Mouse (Mus musculus) spleen, postnatal 10 days (tissue): Measurements from ENCODE around the gene Camk1.
A peak's percentile ranks its signal among the peaks of the same experiment; 100 is the strongest.

ENCODE experiments used
- DNase-seq, 2 experiments: peaks; one replicate each; pipeline ENCODE4 v3.0.0; 2021 to 2022; ENCODE audit warnings: low spot score in 2 of 2

The Camk1 gene

DNA sequence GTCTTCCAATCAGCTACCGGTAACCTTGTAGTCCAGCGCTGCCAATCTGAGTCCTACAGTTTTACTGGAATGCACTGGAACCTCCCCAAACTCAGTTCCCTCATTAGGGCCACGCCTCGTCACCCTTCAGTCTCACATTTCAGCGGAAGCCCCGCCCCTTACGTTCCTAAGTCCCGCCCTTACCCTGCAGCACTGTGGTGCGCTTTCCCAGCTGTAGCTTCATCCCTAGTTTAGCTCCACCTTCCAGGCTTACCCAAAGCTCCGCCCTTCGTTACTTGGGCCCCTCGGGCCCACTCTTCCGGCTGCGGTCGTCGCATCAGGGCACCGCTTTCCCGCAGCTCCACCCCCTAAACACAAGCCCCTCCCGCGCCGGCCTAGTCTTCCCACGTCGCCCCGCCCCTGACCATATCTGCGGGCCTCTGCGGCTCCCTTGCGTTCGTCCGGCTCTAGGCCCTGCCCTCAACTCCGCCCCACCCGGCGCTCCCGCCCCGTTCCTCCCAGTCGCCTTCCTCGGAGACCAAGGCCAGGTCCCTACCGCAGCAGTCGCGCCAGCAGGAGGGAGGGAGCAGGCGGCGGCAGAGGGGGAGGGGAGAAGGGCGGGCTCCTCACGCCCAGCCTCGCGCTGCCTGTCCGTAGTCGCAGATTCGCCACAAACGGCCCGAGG is 37.3 kb downstream of the Camk1 start:
- peak; percentile 99 for DNase-seq

- peak in 1 of 2 experiments; percentile 39 for DNase-seq
Measured at GRCm38 (mm10) chr6:113302258-113302657, 41.5 kb downstream of the Camk1 start.

DNA sequence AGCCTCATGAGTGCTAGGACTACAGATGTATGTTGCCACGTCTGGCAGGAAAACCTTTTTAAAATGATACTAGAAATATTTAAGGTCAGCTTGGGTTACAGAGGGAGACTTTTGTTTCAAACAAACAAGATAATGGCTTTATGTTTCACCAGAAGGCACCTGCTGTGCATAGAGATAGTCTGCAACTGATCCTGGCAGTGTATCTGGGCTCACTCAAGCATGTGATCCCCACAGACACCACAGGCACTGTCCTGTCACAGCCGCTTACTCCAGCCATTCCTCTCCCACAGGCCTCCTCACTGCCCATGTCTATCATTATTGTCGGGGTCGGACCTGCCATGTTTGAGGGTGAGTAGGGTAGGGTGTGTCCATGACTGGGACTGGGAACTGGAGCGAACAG is 42.4 kb downstream of the Camk1 start:
- no peak for DNase-seq

DNA sequence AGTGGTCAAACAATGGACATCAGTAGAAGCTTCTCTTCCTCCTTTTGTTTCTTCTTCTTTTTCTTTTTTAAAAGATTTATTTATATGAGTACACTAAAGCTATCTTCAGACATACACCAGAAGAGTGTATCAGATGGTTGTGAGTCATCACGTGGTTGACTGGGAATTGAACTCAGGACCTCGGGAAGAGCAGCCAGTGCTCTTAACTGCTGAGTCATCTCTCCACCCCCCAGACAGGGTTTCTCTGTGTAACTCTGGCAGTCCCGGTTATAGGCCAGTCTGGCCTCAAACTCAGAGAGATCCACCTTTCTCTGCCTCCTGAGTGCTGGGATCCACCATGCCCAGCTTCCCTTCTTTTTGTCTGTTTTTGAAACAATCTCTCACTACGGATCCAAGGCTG is 47.1 kb downstream of the Camk1 start:
- no peak for DNase-seq

DNA sequence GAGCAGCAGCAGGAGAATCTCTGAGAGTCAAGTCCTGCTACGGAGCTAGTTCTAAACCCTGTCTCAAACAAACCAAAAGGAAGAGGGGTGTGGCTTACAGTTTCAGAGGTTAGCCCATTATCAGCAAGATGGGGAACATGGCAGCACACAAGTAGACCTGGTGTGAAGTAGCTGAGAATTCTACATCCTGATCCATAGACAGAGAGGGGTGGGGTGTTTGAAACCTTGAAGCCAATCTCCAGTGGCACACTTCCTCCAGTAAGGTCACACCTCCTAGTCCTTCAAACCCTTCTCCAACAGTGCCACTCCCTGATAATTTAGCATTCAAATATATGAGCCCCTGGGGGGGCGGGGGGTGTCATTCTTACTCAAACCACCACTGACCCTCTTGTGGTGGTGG is 47.7 kb downstream of the Camk1 start:
- no peak for DNase-seq

DNA sequence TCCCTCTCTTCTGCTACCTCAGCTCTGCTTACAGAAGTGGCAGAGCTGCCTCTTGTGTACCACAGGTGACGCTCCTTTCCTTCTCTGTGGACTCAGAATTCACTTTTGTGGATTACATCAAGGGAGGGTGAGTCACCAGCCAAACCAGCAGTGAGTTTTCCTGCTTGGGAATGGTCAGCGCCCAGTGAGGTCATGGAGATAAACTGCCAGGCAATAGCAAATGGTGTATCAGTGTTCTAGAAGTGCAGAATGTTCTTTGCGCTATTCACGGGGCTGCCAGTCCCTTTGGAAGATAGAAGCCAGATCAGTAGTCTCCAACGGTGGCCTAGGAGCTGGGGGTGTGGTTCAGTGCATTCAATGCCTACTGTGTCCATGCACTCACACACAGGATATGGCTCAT is 50.8 kb downstream of the Camk1 start:
- no peak for DNase-seq

- no peak for DNase-seq
Measured at GRCm38 (mm10) chr6:113290346-113290745, 53.4 kb downstream of the Camk1 start.

- no peak for DNase-seq
Measured at GRCm38 (mm10) chr6:113289346-113289745, 54.4 kb downstream of the Camk1 start.

DNA sequence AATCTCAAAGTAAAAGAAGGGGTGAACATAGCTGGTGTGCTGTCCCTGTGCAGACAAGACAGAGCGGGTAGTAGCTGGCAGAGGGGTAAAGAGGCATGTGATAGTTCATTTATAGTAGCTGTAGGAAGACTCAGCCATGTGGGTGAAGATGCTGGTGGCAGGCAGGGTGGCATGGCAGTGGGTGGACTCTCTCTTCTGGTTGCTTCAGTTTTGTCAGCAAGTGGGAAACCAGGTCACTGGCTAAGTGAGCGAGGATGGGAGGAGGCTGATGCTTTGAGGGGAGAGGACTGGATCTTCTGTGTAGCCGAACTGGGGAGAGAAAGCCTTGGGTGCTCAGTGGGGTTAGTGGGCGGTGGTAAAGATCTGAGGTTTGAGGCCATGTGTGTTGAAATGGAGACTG is 56.5 kb downstream of the Camk1 start:
- DNase-seq = no peak

DNA sequence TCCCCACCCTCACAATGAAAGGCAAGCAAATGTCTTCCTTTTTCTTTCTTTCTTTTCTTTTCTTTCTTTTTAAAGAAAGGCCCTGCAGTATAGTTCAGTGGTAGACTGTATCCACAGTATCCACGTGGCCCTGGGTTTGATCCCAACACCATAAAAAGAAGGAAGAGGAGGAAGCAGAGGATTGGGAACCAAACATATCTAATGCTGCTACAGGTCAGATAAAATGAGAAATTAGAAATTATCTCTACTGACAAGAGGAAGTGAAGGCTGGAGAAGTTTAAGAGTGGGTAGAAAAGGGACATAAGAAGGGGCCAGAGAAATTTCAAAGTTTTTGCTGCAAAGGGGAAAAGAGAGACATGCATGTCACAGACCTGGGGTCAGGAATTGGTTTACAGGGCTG is 57.5 kb downstream of the Camk1 start:
- no peak for DNase-seq

DNA sequence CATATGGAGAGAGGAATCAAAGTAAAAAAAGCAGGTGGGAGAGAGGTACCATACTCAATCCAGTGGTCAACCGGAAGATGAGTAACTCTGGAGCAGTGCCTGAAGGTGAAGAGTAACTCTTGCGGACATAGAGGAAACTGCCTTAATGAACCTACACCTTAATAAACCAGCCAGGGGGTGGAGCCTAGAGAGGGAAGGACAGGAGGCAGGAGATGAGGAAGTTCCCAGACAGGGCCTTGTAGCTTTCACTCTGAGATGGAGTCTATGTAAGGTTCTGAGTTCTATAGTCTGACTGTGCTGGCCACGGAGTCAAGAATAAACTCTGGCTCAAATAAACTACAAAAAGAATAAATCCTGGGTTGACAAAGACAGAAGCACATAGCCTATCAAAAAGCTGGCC is 58.9 kb downstream of the Camk1 start:
- no peak for DNase-seq
